Mouse (Mus musculus): ENCODE results near the gene Rps6. TPM values are rescaled to one million over a fixed set of nuclear protein-coding genes. Genes with fewer than 3 reads are reported as not detected.

Gene Rps6
- 929 TPM for polyA plus RNA-seq (2014; fragmentation: Illumina TruSeq; extraction: RNeasy Lipid Tissue Mini Kit (QIAGEN cat#74804); ENCODE audit: low read depth, low replicate concordance)

DNA sequence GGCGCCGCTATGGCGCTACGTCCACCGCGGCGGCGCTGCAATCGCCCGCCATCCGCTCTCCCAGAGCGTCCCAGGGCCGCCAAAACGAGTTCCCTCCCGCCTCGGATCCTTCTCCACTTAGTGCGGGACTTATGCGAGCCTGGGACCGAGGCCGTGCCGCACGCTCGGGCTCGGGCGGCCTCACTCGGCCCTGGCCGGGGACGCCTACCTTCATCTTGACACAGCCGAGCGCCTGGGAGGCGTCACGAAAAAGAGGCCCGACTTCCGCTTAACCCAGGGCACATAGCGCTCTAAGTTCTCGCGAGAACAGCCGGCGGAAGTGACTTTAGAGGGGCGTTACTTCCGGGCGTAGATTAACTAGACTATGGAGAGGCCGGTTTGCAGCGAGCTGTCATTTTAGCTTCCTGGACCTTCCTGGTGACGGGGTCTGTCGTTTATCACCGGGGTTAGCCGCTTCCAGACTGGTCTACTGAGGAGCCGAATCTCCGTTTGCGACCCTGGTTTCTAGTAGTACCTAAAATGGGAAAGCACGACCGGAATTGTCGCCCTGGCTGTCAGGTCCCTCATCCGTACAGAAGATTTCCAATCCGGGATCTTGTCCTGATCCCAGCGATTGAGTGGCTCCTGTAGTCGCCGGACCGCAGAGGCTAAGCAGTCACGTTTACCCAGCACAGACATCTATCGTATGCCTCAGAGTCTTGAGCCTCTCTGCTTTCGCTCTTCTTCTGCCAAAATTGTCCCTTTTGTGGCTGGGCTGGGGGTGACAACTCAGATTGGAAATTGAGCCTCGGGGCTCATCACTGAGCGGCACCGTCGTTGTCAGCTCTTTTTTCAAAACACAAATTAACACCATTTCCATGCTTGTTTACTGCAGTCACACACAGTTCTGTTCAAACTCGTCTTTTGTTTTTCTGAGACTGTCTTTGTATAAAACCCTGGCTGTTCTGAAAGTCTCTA lies at the start of gene Rps6:
Rps6 (minus strand) TSS at position 300 of the 957 bp plus-strand sequence.

DNA sequence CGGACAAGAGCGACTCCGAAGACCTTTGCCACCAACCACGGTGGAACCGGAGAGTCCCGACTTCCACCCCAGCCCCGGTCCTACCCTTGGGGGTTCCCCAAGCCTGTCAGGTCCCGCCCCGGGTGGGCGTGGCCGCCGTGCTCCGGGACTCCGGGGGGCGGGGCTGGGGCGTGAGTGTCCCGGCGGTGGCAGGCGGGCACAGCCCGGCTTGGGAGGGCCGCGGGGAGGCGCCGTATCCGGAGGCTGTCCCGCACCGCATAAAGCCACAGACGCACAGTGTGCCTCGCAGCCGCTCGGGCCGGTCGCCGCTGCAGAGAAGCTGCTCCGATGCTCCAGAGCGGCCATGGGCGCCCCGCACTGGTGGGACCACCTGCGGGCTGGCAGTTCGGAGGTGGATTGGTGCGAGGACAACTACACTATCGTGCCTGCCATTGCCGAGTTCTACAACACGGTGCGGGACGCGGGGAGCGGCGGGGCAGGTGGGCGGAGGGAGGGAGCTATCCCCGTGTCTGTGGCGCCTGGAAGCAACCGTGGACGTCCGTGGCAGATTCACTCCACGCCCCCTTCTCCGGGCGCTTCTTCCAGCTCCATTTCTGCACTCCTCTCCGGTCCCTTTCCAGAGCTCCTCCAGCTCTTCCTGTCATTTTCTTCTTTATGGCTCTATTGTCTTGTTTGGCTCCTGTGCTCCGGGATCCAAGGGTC lies 17.1 kb upstream of the Rps6 start, which contains the start of gene Acer2:
Acer2 (plus strand) TSS at position 251 of the 702 bp plus-strand sequence.

Other genes starting within 250 kb of the Rps6 start
- gene Haus6, start 245.4 kb downstream of the Rps6 start, polyA plus RNA-seq (2014; fragmentation: Illumina TruSeq; extraction: RNeasy Lipid Tissue Mini Kit (QIAGEN cat#74804); ENCODE audit: low read depth, low replicate concordance), result 19.0 TPM
- gene Plin2, start 187.4 kb downstream of the Rps6 start, polyA plus RNA-seq (2014; fragmentation: Illumina TruSeq; extraction: RNeasy Lipid Tissue Mini Kit (QIAGEN cat#74804); ENCODE audit: low read depth, low replicate concordance), result 26.4 TPM
- 105 TPM for gene Dennd4c, start 108.9 kb downstream of the Rps6 start, polyA plus RNA-seq (2014; fragmentation: Illumina TruSeq; extraction: RNeasy Lipid Tissue Mini Kit (QIAGEN cat#74804); ENCODE audit: low read depth, low replicate concordance)
- gene Acer2, start 17.0 kb upstream of the Rps6 start, polyA plus RNA-seq (2014; fragmentation: Illumina TruSeq; extraction: RNeasy Lipid Tissue Mini Kit (QIAGEN cat#74804); ENCODE audit: low read depth, low replicate concordance), result 29.1 TPM

Data from sigmoid colon, adult 10 weeks (tissue).